Mouse (Mus musculus) liver, adult 2 months (tissue): ENCODE data around the gene Galnt10.
A peak's percentile ranks its signal among the peaks of the same experiment; 100 is the strongest.

Experiments used
- CTCF ChIP-seq: fragments of 200-500 bp; IDR thresholded peaks from 2 replicates; pipeline ENCODE4 v1.5.1; 2011; ENCODE audit warnings: low read depth, low read length, control low read depth
- POLR2A ChIP-seq: fragments of 200-500 bp; IDR thresholded peaks from 2 replicates; pipeline ENCODE4 v1.6.1; 2011; ENCODE audit warnings: low read length, control low read depth; ENCODE audit not compliant: insufficient read depth; ENCODE audit errors: extremely low read depth

DNA sequence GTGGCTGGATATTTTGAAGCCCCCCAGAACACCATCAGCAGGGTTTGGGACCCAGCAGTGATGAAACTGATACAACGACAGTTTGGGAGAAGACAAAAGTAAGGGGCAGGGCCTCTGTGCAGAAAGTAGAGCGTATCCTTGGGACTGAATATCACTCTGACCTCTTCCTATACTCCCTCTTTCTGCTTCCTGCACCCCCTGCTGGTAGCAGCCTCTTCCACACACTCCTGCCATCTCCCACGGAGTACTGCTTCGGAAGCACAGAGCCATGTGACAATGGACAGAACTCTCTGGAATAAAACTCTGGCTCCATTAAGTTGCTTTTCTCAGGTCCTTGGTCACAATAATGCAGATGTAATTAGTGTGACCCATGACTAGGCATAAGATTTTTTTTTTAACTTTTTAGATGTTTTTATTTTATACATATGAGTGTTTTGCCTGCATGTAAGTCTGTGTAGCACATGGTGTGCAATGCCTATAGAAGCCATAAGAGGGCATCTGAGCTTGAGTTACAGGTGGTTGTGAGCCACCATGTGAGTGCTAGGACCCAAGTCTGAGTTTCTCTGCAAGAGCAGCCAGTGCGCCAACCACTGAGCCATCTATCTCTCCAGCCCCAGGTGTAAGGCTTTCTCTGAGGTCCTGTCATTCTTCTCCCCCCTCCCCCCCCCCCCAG, 79.7 kb downstream of the Galnt10 start:
- TF ChIP-seq POLR2A = no peak
- peak; percentile 52 for TF ChIP-seq CTCF
